Mouse (Mus musculus) embryonic facial prominence, embryonic 10.5 days (tissue): ENCODE data around the gene Fads3. TPM values are rescaled to one million over a fixed set of nuclear protein-coding genes. Genes with fewer than 3 reads are reported as not detected.

Source experiments
- DNase-seq: peaks from one replicate; pipeline ENCODE4 v3.0.0-alpha.2; 2017; ENCODE audit warnings: low spot score
- H3K27ac ChIP-seq: fragments of 300-500 bp; sonication (generic); replicated peaks from 2 replicates; pipeline ENCODE4 v1.5.1; 2016; ENCODE audit warnings: mild to moderate bottlenecking
- H3K27me3 ChIP-seq: fragments of 300-500 bp; sonication (generic); replicated peaks from 2 replicates; pipeline ENCODE4 v1.6.1; 2016; ENCODE audit warnings: low read depth, mild to moderate bottlenecking; ENCODE audit not compliant: poor library complexity, severe bottlenecking
- H3K36me3 ChIP-seq: fragments of 300-500 bp; sonication (generic); replicated peaks from 2 replicates; pipeline ENCODE4 v1.6.1; 2016; ENCODE audit warnings: mild to moderate bottlenecking, moderate library complexity
- H3K4me1 ChIP-seq: fragments of 300-500 bp; sonication (generic); 2 replicates; pipeline ENCODE4 v1.6.1; 2016
- H3K4me3 ChIP-seq: fragments of 300-500 bp; sonication (generic); 2 replicates; pipeline ENCODE4 v1.5.1; 2016; ENCODE audit warnings: mild to moderate bottlenecking, moderate library complexity
- H3K9me3 ChIP-seq: fragments of 300-500 bp; sonication (generic); 2 replicates; pipeline ENCODE4 v1.6.1; 2016; ENCODE audit warnings: mild to moderate bottlenecking
- WGBS: fragments of 180-500 bp; shearing (Covaris S2); methylation state at CpG from one replicate; pipeline ENCODE4 v1.1.7; 2016; 5-methylcytosine and 5-hydroxymethylcytosine counted together
- polyA plus RNA-seq: library from polyadenylated mRNA; unstranded; fragments of >200 nt; fragmentation: Nextera tagmentation; extraction: Ambion mirVana; gene quantifications from 2 replicates; pipeline ENCODE4 v1.2.1, GENCODE M21; 2016

Fads3 gene
- polyA plus RNA-seq, 1 experiment from 2014 or later, result 4.3 TPM

DNA sequence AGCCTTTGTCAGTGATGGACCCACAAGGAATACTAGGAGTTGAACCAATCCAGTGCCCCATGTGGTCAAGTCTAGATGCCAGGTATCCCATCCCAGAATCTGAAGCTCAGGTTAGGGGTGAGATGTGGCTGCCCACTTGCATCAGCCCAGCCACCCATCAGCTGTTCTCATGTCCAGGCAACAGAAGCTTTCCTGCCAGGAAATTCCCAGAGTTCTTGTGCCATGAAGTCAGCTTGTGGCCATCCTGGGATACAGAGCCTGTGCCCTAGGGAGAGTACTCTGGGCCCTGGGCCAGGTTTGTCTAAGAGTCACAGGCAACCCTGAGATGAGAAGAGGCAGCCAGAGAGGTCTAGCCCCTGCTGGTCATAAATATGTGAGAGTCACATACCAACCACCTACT, 2.3 kb downstream of the Fads3 start:
- H3K4me1 ChIP-seq, result peaks cover 24% of the 10 kb centered on the region
- H3K9me3 ChIP-seq, result no peaks in the 10 kb centered on the region
- H3K36me3 ChIP-seq, result no peaks in the 10 kb centered on the region
- H3K27ac ChIP-seq, result no peak overlapping the region
- no peak overlapping the region for H3K4me3 ChIP-seq
- H3K27me3 ChIP-seq, result peaks cover 36% of the 10 kb centered on the region
- no peak for DNase-seq

DNA sequence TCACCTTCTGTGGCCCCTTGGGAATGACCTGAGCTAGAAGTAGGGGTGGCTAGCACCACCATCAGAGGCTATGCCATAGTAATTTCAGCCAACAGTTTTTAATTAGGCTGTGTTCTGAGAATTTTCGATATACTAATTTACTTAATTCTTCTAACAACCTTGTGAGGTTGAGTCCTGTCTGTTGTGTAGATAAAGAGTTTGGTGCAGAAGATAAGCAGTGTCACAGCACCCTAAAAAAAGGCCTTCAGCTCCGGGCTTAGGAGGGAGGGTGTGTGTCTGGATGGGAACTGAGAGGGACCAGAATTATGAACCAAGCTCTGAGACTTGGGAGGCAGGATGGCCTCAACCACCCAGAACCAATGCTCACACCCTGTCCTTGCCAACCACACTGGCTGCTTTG, 4.3 kb downstream of the Fads3 start:
- Histone ChIP-seq H3K27ac (no peak overlapping the region), H3K4me3 (no peak overlapping the region), H3K36me3 (no peaks in the 10 kb centered on the region), H3K27me3 (peaks cover 22% of the 10 kb centered on the region), H3K4me1 (peaks cover 22% of the 10 kb centered on the region), H3K9me3 (no peaks in the 10 kb centered on the region)
- WGBS, result 78% methylated on average over 2 of the region's 2 CpGs
- DNase-seq, result no peak

DNA sequence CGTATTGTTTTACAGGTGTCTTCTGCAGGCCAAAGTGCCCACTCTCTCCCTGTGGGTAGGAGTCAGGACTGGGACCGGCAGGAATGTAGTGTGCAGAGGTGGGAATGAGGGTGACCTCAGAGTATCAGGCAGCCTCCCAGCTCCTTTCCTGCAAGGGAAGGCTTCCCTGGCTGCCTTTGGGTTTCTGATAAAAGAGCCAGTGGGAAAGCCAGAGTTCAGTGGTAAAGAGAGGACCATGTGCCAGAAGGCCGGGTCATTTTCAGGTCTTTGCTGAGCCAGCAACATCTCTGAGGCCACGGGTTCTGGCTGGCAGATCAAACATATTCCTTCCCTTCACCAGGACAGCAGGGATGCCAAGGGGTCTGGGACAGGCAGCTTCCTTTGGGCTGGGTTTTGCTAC, 5.0 kb downstream of the Fads3 start:
- WGBS, result 77% methylated on average over 4 of the region's 4 CpGs
- Histone ChIP-seq H3K9me3 (no peaks in the 10 kb centered on the region), H3K27ac (no peak overlapping the region), H3K27me3 (peaks cover 16% of the 10 kb centered on the region), H3K4me1 (peaks cover 16% of the 10 kb centered on the region), H3K36me3 (no peaks in the 10 kb centered on the region), H3K4me3 (no peak overlapping the region)
- no peak for DNase-seq

DNA sequence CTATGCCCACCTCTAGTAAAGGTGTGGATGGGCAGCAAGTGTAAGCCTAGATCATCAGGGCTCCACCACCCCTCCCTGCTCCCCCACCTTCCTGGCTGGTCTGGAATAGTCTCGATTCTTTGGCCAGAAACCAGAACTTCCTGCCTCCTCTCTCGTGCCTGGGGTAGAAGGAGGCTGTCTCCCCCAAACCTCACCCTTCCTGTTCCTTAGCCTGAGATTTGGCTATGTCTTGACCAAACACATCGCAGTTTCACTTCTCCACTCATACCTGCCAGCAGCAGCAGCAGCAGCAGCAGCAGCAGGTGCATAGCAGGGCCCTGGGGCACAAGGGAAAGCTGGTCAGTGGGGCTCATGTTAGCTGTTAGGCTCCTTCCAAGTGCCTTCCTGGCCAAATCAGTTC, 5.6 kb downstream of the Fads3 start:
- no peak for DNase-seq
- no peak overlapping the region for H3K27ac ChIP-seq
- no peak overlapping the region for H3K4me3 ChIP-seq
- H3K9me3 ChIP-seq, result no peaks in the 10 kb centered on the region
- 64% methylated on average over 3 of the region's 3 CpGs for WGBS
- peaks cover 14% of the 10 kb centered on the region for H3K27me3 ChIP-seq
- peaks cover 10% of the 10 kb centered on the region for H3K4me1 ChIP-seq
- H3K36me3 ChIP-seq, result no peaks in the 10 kb centered on the region

DNA sequence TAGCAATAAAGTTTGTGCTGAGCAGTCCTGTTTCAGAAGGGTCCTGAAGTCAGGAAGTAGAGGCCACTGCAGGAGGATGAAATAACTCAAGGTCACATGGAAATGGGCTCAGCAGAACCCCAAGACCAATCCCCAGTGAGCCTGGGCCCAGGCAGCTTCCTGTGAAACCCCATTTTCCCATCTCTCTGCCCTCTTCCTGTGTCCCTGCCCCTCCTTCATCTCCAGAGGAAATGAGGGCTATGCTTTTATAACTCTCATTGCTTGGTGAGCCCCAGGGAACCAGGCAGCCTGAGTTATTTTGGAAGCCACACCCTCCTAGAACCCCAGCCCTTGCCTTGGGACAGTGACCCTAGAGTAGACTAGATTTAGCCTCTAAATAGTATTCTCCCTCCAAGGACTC, 8.2 kb downstream of the Fads3 start:
- H3K4me3 ChIP-seq, result no peak overlapping the region
- DNase-seq, result no peak
- H3K9me3 ChIP-seq, result no peaks in the 10 kb centered on the region
- H3K4me1 ChIP-seq, result 0 out of 2 replicates have a peak, but pooled peaks cover 4% of the 10 kb centered on the region
- no peak overlapping the region; the same call in 1 of the 2 replicates for H3K27ac ChIP-seq
- H3K27me3 ChIP-seq, result no peaks in the 10 kb centered on the region; the same call in 1 of the 2 replicates
- H3K36me3 ChIP-seq, result peaks cover 5% of the 10 kb centered on the region; the same call in 1 of the 2 replicates

DNA sequence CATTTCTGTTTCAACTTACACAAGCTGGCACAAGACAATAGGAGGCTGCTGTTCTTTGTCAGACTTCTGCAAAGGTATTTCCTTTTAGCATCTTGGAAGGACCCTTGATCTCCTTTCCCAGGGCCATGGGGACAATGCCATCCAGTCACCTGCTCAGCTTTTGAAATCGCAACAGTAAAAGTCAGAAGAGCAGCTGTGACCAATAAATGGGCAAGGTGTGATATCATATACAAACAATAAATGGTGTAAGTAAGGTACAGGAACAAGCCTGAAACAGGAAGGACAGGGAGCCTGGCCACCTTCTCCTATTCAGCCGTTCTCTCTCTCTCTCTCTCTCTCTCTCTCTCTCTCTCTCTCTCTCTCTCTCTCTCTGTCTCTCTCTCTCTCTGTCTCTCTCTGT, 9.1 kb downstream of the Fads3 start:
- Histone ChIP-seq H3K9me3 (no peaks in the 10 kb centered on the region), H3K4me1 (0 out of 2 replicates have a peak, but pooled peaks cover 4% of the 10 kb centered on the region), H3K27me3 (no peaks in the 10 kb centered on the region; the same call in 1 of the 2 replicates), H3K36me3 (peaks cover 6% of the 10 kb centered on the region; the same call in 1 of the 2 replicates), H3K4me3 (no peak overlapping the region), H3K27ac (no peak overlapping the region)
- 84% methylated on average over 2 of the region's 2 CpGs for WGBS
- DNase-seq, result no peak

DNA sequence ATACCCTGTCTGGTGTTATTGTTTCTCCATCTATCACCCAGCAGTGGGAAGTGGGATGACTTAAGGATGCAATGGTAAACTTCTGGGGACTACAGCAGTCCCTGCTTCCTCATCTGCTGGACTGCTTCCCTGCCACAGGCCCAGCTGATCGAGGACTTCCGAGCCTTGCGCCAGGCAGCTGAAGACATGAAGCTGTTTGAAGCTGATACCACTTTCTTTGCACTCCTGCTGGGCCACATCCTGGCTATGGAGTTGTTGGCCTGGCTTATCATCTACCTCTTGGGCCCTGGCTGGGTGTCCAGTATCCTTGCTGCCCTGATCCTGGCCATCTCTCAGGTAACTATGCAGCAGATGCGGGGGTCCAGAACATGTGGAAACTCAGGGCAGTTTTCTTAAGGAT, 11.3 kb downstream of the Fads3 start:
- peaks cover 6% of the 10 kb centered on the region; the same call in 1 of the 2 replicates for H3K36me3 ChIP-seq

DNA sequence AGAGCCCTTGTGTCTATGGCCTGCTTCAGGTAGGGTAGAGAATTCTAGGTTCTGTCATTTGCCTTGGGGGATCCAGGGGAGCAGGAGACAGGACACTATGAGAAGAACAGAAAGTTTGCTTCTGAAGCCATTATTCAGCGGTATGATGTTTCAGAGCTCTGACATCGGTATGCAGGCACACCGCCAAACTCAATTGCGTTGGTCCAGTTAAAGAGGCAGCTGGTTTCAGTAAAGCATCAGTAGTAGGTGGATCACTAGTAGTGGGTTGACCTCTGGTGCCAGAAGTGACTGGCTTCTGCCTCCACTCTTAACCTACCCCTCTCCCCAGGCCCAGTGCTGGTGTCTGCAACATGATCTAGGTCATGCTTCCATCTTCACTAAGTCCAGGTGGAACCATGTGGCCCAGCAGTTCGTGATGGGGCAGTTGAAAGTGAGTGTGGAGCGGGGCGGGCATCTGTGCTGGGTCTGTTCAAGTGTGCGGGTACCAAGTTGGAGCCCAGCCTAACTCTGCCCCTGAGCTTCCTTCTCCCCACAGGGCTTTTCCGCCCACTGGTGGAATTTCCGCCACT, 12.4 kb downstream of the Fads3 start:
- DNase-seq, result no peak
- Histone ChIP-seq H3K4me1 (0 out of 2 replicates have a peak, but pooled peaks cover 4% of the 10 kb centered on the region), H3K36me3 (peaks cover 6% of the 10 kb centered on the region; the same call in 1 of the 2 replicates), H3K4me3 (no peak overlapping the region), H3K27ac (no peak overlapping the region), H3K27me3 (no peaks in the 10 kb centered on the region; the same call in 1 of the 2 replicates), H3K9me3 (no peaks in the 10 kb centered on the region)
- 90% methylated on average over 10 of the region's 10 CpGs for WGBS

More for the DNA sequence above, 11.3 kb downstream of the Fads3 start:
- H3K27me3 ChIP-seq, result no peaks in the 10 kb centered on the region; the same call in 1 of the 2 replicates
- no peak for DNase-seq
- H3K27ac ChIP-seq, result no peak overlapping the region
- H3K9me3 ChIP-seq, result no peaks in the 10 kb centered on the region
- H3K4me3 ChIP-seq, result no peak overlapping the region
- 92% methylated on average over 4 of the region's 4 CpGs for WGBS
- H3K4me1 ChIP-seq, result 0 out of 2 replicates have a peak, but pooled peaks cover 4% of the 10 kb centered on the region

DNA sequence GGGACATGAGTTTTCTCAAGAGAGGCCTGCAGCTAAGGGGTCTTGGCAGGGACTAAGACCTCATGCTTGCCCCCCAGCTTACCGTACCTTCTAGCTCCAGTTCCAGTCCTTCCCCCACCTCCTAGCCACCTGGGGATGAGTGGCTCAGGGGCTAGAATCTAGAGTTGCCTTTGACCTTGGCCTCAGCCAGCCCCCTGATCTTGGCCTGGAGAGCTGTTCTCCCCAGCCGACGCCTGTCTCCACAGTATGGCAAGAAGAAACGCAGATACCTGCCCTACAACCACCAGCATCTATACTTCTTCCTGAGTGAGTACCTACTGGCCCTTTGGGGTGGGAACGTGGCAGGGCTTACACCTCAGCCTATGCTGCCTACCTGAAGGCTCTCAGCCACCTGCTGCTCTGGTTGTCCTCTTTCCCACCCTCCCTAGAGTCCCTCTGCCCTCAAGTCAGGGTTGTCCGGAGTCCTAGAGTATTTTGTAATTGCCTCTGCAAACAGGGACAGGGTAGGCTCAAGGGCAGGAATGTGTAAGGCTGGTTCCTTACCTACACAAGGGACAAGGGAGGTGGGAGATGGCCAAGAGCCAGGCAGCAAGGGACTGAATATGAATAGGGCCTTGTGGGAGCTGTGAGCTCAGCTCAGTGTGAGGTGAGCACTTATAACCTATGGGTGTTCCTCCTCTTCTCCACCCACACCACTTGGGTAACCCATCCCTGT, 13.1 kb downstream of the Fads3 start:
- H3K4me3 ChIP-seq, result no peak overlapping the region
- peaks cover 6% of the 10 kb centered on the region; the same call in 1 of the 2 replicates for H3K36me3 ChIP-seq
- no peak overlapping the region for H3K27ac ChIP-seq
- H3K9me3 ChIP-seq, result no peaks in the 10 kb centered on the region
- 0 out of 2 replicates have a peak, but pooled peaks cover 2% of the 10 kb centered on the region for H3K4me1 ChIP-seq
- WGBS, result 88% methylated on average over 6 of the region's 6 CpGs
- no peaks in the 10 kb centered on the region; the same call in 1 of the 2 replicates for H3K27me3 ChIP-seq
- DNase-seq, result no peak

DNA sequence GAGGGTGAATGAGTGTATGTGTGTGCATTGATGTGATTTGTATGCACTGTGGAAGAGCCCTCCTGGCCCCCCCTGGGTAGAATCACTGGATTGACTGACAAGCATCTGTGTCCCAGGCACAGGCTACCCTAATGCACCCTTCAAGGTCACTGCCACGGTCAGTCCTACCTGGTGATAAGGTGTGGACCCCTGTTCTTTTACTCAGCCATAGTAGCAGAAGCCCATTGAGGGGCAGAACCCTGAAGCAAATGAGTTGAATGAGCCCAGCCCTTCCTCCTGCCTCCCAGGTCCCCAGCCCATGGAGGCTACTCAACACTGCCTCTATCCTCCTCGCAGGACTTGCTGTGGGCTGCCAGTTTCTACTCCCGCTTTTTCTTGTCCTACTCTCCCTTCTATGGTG, 13.9 kb downstream of the Fads3 start:
- H3K9me3 ChIP-seq, result no peaks in the 10 kb centered on the region
- no peak overlapping the region for H3K4me3 ChIP-seq
- H3K36me3 ChIP-seq, result peaks cover 6% of the 10 kb centered on the region; the same call in 1 of the 2 replicates
- no peak for DNase-seq
- no peaks in the 10 kb centered on the region; the same call in 1 of the 2 replicates for H3K27me3 ChIP-seq
- WGBS, result 86% methylated on average over 3 of the region's 3 CpGs
- no peak overlapping the region for H3K27ac ChIP-seq
- H3K4me1 ChIP-seq, result 0 out of 2 replicates have a peak, but pooled peaks cover 3% of the 10 kb centered on the region

DNA sequence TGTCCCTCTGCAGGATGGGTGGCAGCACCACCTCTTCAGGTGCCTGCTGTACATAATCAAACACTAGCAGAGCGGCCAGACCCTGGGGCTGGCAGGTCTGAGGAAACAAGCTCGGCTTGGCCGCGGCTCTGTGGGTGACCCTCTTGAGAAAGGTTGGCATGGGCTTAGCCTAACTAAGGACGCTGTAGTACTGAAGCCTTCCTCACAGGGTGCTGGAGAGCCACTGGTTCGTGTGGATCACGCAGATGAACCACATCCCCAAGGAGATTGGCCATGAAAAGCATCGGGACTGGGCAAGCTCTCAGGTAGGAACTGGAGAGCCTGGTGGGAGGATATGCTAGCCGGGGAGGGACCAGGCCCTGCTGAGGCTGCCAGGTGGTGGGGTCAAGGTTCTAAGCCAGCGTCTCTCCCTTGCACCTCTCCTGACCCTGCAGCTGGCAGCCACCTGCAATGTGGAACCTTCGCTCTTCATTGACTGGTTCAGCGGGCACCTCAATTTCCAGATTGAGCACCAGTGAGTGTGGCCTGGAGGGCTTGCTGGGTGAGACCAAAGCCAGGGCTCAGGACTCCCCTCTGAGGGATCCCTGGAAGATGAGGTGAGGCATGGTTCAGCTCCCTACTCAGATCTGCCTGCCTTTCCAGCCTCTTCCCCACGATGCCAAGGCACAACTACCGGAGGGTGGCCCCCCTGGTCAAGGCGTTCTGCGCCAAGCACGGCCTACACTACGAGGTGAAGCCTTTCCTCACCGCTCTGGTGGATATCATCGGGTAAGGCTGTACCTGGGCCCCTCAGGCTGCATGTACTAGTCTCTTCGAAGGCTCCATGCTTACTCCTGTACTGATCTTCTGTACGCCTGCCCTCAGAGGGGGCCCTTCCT, 14.7 kb downstream of the Fads3 start:
- Histone ChIP-seq H3K4me1 (peaks cover 10% of the 10 kb centered on the region; the same call in 1 of the 2 replicates), H3K4me3 (no peak overlapping the region), H3K27ac (no peak overlapping the region), H3K9me3 (no peaks in the 10 kb centered on the region), H3K27me3 (no peaks in the 10 kb centered on the region; the same call in 1 of the 2 replicates), H3K36me3 (peaks cover 13% of the 10 kb centered on the region)
- 89% methylated on average over 22 of the region's 22 CpGs for WGBS
- DNase-seq, result no peak

DNA sequence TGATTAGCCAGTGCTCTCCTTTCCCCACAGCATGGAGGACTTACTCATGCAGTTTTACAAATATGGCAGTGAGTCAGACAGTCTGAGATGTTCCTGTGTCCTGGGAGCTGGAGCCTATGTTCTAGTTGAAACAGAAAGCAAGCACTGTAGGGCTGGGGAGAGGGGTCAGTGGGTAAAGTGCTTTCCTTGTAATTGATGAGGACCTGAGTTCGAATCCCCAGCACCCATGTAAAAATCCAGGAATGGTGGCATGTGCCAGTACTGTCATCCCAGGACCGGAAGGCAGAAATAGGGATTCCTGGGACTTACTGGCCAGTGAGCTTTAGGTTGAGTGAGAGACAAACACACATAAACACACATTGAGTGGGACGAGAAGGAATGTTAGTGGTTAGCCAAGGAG, 15.3 kb downstream of the Fads3 start:
- Histone ChIP-seq H3K4me3 (no peak overlapping the region), H3K27ac (no peak overlapping the region), H3K4me1 (peaks cover 13% of the 10 kb centered on the region; the same call in 1 of the 2 replicates), H3K9me3 (no peaks in the 10 kb centered on the region), H3K36me3 (peaks cover 19% of the 10 kb centered on the region), H3K27me3 (no peaks in the 10 kb centered on the region; the same call in 1 of the 2 replicates)
- no peak for DNase-seq
- whole genome bisulfite sequencing, result 90% methylated on average over 3 of the region's 3 CpGs
